Mouse (Mus musculus): ENCODE data around the gene Chd5. TPM values are rescaled to one million over a fixed set of nuclear protein-coding genes. Genes with fewer than 3 reads are reported as not detected.
A peak's percentile ranks its signal among the peaks of the same experiment; 100 is the strongest.

Gene Chd5
- polyA plus RNA-seq, 1 experiment from 2014 or later, result 0.10 TPM

GRCm38 (mm10) chr4:152302012-152302411 is 36.4 kb upstream of the Chd5 start:
- H3K27me3 ChIP-seq (ENCODE audit: insufficient read depth, poor library complexity, severe bottlenecking), result peaks cover 10% of the 10 kb centered on the region
- peaks cover 26% of the 10 kb centered on the region for H3K4me1 ChIP-seq (replicated peaks)
- 71% methylated on average over 11 of the region's 11 CpGs for WGBS
- H3K4me3 ChIP-seq, result no peak overlapping the region
- no peak for DNase-seq (ENCODE audit: low spot score)
- no peak overlapping the region for H3K27ac ChIP-seq
- no peaks in the 10 kb centered on the region for H3K9me3 ChIP-seq
- H3K36me3 ChIP-seq, result peaks cover 60% of the 10 kb centered on the region

- no peak overlapping the region for H3K27ac ChIP-seq
- peaks cover 8% of the 10 kb centered on the region for H3K27me3 ChIP-seq (ENCODE audit: insufficient read depth, poor library complexity, severe bottlenecking)
- no peak overlapping the region for H3K4me3 ChIP-seq
- H3K36me3 ChIP-seq, result peaks cover 68% of the 10 kb centered on the region
- 92% methylated on average over 10 of the region's 10 CpGs for WGBS
- no peak for DNase-seq (ENCODE audit: low spot score)
- peaks cover 19% of the 10 kb centered on the region for H3K4me1 ChIP-seq (replicated peaks)
- no peaks in the 10 kb centered on the region for H3K9me3 ChIP-seq
Observed at GRCm38 (mm10) chr4:152303172-152303571, 35.3 kb upstream of the Chd5 start.

- peaks cover 14% of the 10 kb centered on the region for H3K27me3 ChIP-seq (ENCODE audit: insufficient read depth, poor library complexity, severe bottlenecking)
- no peak for DNase-seq (ENCODE audit: low spot score)
- H3K4me3 ChIP-seq, result no peak overlapping the region
- no peaks in the 10 kb centered on the region for H3K9me3 ChIP-seq
- H3K27ac ChIP-seq, result no peak overlapping the region
- H3K36me3 ChIP-seq, result peaks cover 75% of the 10 kb centered on the region
- H3K4me1 ChIP-seq (replicated peaks), result peaks cover 10% of the 10 kb centered on the region; the same call in 1 of the 2 replicates
- WGBS, result 93% methylated on average over 6 of the region's 6 CpGs
Observed at GRCm38 (mm10) chr4:152304685-152305084, 33.8 kb upstream of the Chd5 start.

- Histone ChIP-seq H3K36me3 (peaks cover 62% of the 10 kb centered on the region), H3K9me3 (no peaks in the 10 kb centered on the region), H3K27ac (no peak overlapping the region), H3K4me3 (no peak overlapping the region), H3K27me3 (ENCODE audit: insufficient read depth, poor library complexity, severe bottlenecking) (peaks cover 27% of the 10 kb centered on the region), H3K4me1 (replicated peaks) (peaks cover 8% of the 10 kb centered on the region; the same call in 1 of the 2 replicates)
- no peak for DNase-seq (ENCODE audit: low spot score)
- WGBS, result 91% methylated on average over 6 of the region's 6 CpGs
Observed at GRCm38 (mm10) chr4:152305991-152306390, 32.5 kb upstream of the Chd5 start.

GRCm38 (mm10) chr4:152307542-152307941 is 30.9 kb upstream of the Chd5 start:
- 77% methylated on average over 9 of the region's 9 CpGs for WGBS
- no peak for DNase-seq (ENCODE audit: low spot score)
- Histone ChIP-seq H3K4me3 (no peak overlapping the region), H3K9me3 (no peaks in the 10 kb centered on the region), H3K27ac (no peak overlapping the region), H3K27me3 (ENCODE audit: insufficient read depth, poor library complexity, severe bottlenecking) (peaks cover 42% of the 10 kb centered on the region), H3K36me3 (peaks cover 46% of the 10 kb centered on the region), H3K4me1 (replicated peaks) (peaks cover 16% of the 10 kb centered on the region; the same call in 1 of the 2 replicates)

GRCm38 (mm10) chr4:152312186-152312585 is 26.3 kb upstream of the Chd5 start:
- peaks cover 48% of the 10 kb centered on the region for H3K4me1 ChIP-seq (replicated peaks)
- WGBS, result 5% methylated on average over 14 of the region's 14 CpGs
- H3K36me3 ChIP-seq, result peaks cover 16% of the 10 kb centered on the region
- no peak overlapping the region for H3K27ac ChIP-seq
- H3K27me3 ChIP-seq (ENCODE audit: insufficient read depth, poor library complexity, severe bottlenecking), result peaks cover 89% of the 10 kb centered on the region
- peak overlapping the region; percentile 45 for H3K4me3 ChIP-seq
- DNase-seq (ENCODE audit: low spot score), result no peak
- no peaks in the 10 kb centered on the region for H3K9me3 ChIP-seq

GRCm38 (mm10) chr4:152313211-152313632 is 25.2 kb upstream of the Chd5 start:
- DNase-seq (ENCODE audit: low spot score), result peak; percentile 51
- peak overlapping the region; percentile 45 for H3K4me3 ChIP-seq
- H3K4me1 ChIP-seq (replicated peaks), result peaks cover 52% of the 10 kb centered on the region
- WGBS, result under 1% methylated on average over 29 of the region's 29 CpGs
- no peak overlapping the region for H3K27ac ChIP-seq
- peaks cover 99% of the 10 kb centered on the region for H3K27me3 ChIP-seq (ENCODE audit: insufficient read depth, poor library complexity, severe bottlenecking)
- no peaks in the 10 kb centered on the region for H3K9me3 ChIP-seq
- peaks cover 8% of the 10 kb centered on the region; the same call in 1 of the 2 replicates for H3K36me3 ChIP-seq

- Histone ChIP-seq H3K27me3 (ENCODE audit: insufficient read depth, poor library complexity, severe bottlenecking) (peaks cover 100% of the 10 kb centered on the region), H3K36me3 (peaks cover 3% of the 10 kb centered on the region; the same call in 1 of the 2 replicates), H3K4me1 (replicated peaks) (peaks cover 59% of the 10 kb centered on the region), H3K9me3 (no peaks in the 10 kb centered on the region), H3K27ac (0 out of 2 replicates have a peak overlapping the region, but pooled peaks have one; percentile 8), H3K4me3 (peak overlapping the region; percentile 45)
- peak; percentile 39 for DNase-seq (ENCODE audit: low spot score)
Observed at GRCm38 (mm10) chr4:152313934-152314333, 24.5 kb upstream of the Chd5 start.

GRCm38 (mm10) chr4:152315498-152316213 is 22.8 kb upstream of the Chd5 start:
- H3K4me3 ChIP-seq, result peak overlapping the region; percentile 44
- peak; percentile 26 for DNase-seq (ENCODE audit: low spot score)
- no peaks in the 10 kb centered on the region for H3K9me3 ChIP-seq
- peaks cover 61% of the 10 kb centered on the region for H3K4me1 ChIP-seq (replicated peaks)
- peaks cover 90% of the 10 kb centered on the region for H3K27me3 ChIP-seq (ENCODE audit: insufficient read depth, poor library complexity, severe bottlenecking)
- 1% methylated on average over 43 of the region's 43 CpGs for WGBS
- H3K27ac ChIP-seq, result no peak overlapping the region
- H3K36me3 ChIP-seq, result no peaks in the 10 kb centered on the region

- 92% methylated on average over 6 of the region's 6 CpGs for WGBS
- Histone ChIP-seq H3K9me3 (no peaks in the 10 kb centered on the region), H3K36me3 (no peaks in the 10 kb centered on the region), H3K27ac (no peak overlapping the region), H3K27me3 (ENCODE audit: insufficient read depth, poor library complexity, severe bottlenecking) (peaks cover 75% of the 10 kb centered on the region), H3K4me3 (no peak overlapping the region), H3K4me1 (replicated peaks) (peaks cover 57% of the 10 kb centered on the region)
- no peak for DNase-seq (ENCODE audit: low spot score)
Observed at GRCm38 (mm10) chr4:152317631-152318033, 20.8 kb upstream of the Chd5 start.

- H3K27ac ChIP-seq, result peak within 1 kb of the TSS; percentile 37; the same call in 1 of the 2 replicates
- DNase-seq (ENCODE audit: low spot score), result peak; percentile 59
- peak within 1 kb of the TSS; percentile 42 for H3K4me3 ChIP-seq
- H3K36me3 ChIP-seq, result no peaks in the 10 kb centered on the region
- 4% methylated on average over 26 of the region's 26 CpGs for WGBS
- peaks cover 65% of the 10 kb centered on the region for H3K27me3 ChIP-seq (ENCODE audit: insufficient read depth, poor library complexity, severe bottlenecking)
- no peaks in the 10 kb centered on the region for H3K9me3 ChIP-seq
- H3K4me1 ChIP-seq (replicated peaks), result peaks cover 50% of the 10 kb centered on the region
Observed at GRCm38 (mm10) chr4:152318517-152319234, 19.8 kb upstream of the Chd5 start, which contains the start of gene Rnf207. Gene Rnf207 (minus strand): TSS chr4:152318993.

- 61% methylated on average over 5 of the region's 5 CpGs for WGBS
- no peak overlapping the region for H3K4me3 ChIP-seq
- H3K27me3 ChIP-seq (ENCODE audit: insufficient read depth, poor library complexity, severe bottlenecking), result peaks cover 37% of the 10 kb centered on the region
- H3K27ac ChIP-seq, result peak overlapping the region; percentile 35; the same call in 1 of the 2 replicates
- H3K9me3 ChIP-seq, result no peaks in the 10 kb centered on the region
- no peaks in the 10 kb centered on the region for H3K36me3 ChIP-seq
- DNase-seq (ENCODE audit: low spot score), result no peak
- peaks cover 31% of the 10 kb centered on the region for H3K4me1 ChIP-seq (replicated peaks)
Observed at GRCm38 (mm10) chr4:152321464-152321863, 17.0 kb upstream of the Chd5 start.

Data from hindbrain, embryonic 10.5 days (tissue).